ENCODE assay signal across 10 mouse cellular contexts in genomic region chr12:111916514-111917217, GRCm38 (mm10). TPM values are rescaled to one million over a fixed set of nuclear protein-coding genes. Genes with fewer than 3 reads are reported as not detected.
DNase-seq lines count a peak whose midpoint lies in the region; ATAC-seq and TF ChIP-seq lines count a peak whose summit lies in the region.
"Had no signal": no experiment of that assay in that cellular context is flagged by ENCODE, and none has a peak within 500 bp of the region (broad histone marks: within the 10 kb centered on the region; RNA-seq: fewer than 3 reads in every experiment).

No protein-coding gene starts in this region.

- H3K4me3 ChIP-seq in hindbrain, postnatal 0 days (ENCODE audit: low read length): no peak overlapping the region
- H3K4me3 ChIP-seq in hindbrain, embryonic 10.5 days: no peak overlapping the region
- no peak overlapping the region for H3K4me3 ChIP-seq in brown adipose tissue, adult 24 weeks (ENCODE audit: insufficient read depth, low read depth, low read length)
- H3K4me3 ChIP-seq in heart, embryonic 15.5 days: no peak overlapping the region
- H3K4me3 ChIP-seq in limb, embryonic 10.5 days: no peak overlapping the region

- no peaks in the 10 kb centered on the region for H3K27me3 ChIP-seq in hindbrain, postnatal 0 days (ENCODE audit: insufficient read depth, low read length)
- H3K27me3 ChIP-seq in hindbrain, embryonic 10.5 days (ENCODE audit: insufficient read depth, poor library complexity, severe bottlenecking): 0 out of 2 replicates have a peak, but pooled peaks cover 6% of the 10 kb centered on the region
- no peaks in the 10 kb centered on the region for H3K27me3 ChIP-seq in heart, embryonic 15.5 days
- H3K27me3 ChIP-seq in limb, embryonic 10.5 days (ENCODE audit: low read depth, poor library complexity, severe bottlenecking): no peaks in the 10 kb centered on the region

- ATAC-seq in hindbrain, postnatal 0 days: 0 out of 2 replicates have a peak, but pooled peaks have one; percentile 2
- peak; percentile 54 for ATAC-seq in heart, embryonic 15.5 days (replicated peaks; ENCODE audit: insufficient number of reproducible peaks, insufficient read depth, low FRiP score, low read depth)

- no peak overlapping the region for H3K4me2 ChIP-seq in hindbrain, postnatal 0 days (ENCODE audit: low read depth, low read length)
- 0 out of 2 replicates have a peak overlapping the region, but pooled peaks have one; percentile 9 for H3K4me2 ChIP-seq in heart, embryonic 15.5 days

- DNase-seq in hindbrain, postnatal 0 days (ENCODE audit: low spot score): peak; percentile 25
- DNase-seq in hindbrain, embryonic 10.5 days (ENCODE audit: low spot score): no peak
- DNase-seq in limb, embryonic 10.5 days (ENCODE audit: low spot score): no peak
- no peak for DNase-seq in adipocyte (ENCODE audit: low spot score)
- DNase-seq in right cerebral cortex, adult 2 months (ENCODE audit: low spot score in 2 of 2): no peak
- no peak for DNase-seq in gastrocnemius, postnatal 10 days
- DNase-seq: adrenal gland, postnatal 36 days; lung, postnatal 14 days had no signal

- no peaks in the 10 kb centered on the region for H3K36me3 ChIP-seq in hindbrain, postnatal 0 days (ENCODE audit: insufficient read depth, low read length)
- H3K36me3 ChIP-seq in hindbrain, embryonic 10.5 days: no peaks in the 10 kb centered on the region
- H3K36me3 ChIP-seq in heart, embryonic 15.5 days: no peaks in the 10 kb centered on the region
- no peaks in the 10 kb centered on the region for H3K36me3 ChIP-seq in limb, embryonic 10.5 days

- 42% methylated on average over 12 of the region's 12 CpGs for WGBS in hindbrain, postnatal 0 days
- WGBS in hindbrain, embryonic 10.5 days: 57% methylated on average over 12 of the region's 12 CpGs
- WGBS in heart, embryonic 15.5 days: 43% methylated on average over 12 of the region's 12 CpGs
- 72% methylated on average over 12 of the region's 12 CpGs for WGBS in limb, embryonic 10.5 days

- H3K4me1 ChIP-seq in hindbrain, postnatal 0 days (ENCODE audit: insufficient read depth, low read length): no peaks in the 10 kb centered on the region
- H3K4me1 ChIP-seq in hindbrain, embryonic 10.5 days (replicated peaks): peaks cover 19% of the 10 kb centered on the region
- H3K4me1 ChIP-seq in brown adipose tissue, adult 24 weeks (ENCODE audit: control insufficient read depth, insufficient read depth, insufficient read length, low read length): peaks cover 7% of the 10 kb centered on the region
- peaks cover 29% of the 10 kb centered on the region for H3K4me1 ChIP-seq in heart, embryonic 15.5 days (replicated peaks)
- peaks cover 25% of the 10 kb centered on the region for H3K4me1 ChIP-seq in limb, embryonic 10.5 days

- no peaks in the 10 kb centered on the region for H3K9me3 ChIP-seq in hindbrain, postnatal 0 days (ENCODE audit: low read length)
- no peaks in the 10 kb centered on the region for H3K9me3 ChIP-seq in hindbrain, embryonic 10.5 days
- H3K9me3 ChIP-seq in heart, embryonic 15.5 days (replicated peaks): no peaks in the 10 kb centered on the region
- H3K9me3 ChIP-seq in limb, embryonic 10.5 days (replicated peaks): no peaks in the 10 kb centered on the region

- TF ChIP-seq CTCF in hindbrain, postnatal 0 days (IDR thresholded peaks at IDR 0.05; ENCODE audit: low read depth): no peak

- no peak overlapping the region for H3K9ac ChIP-seq in hindbrain, postnatal 0 days (replicated peaks; ENCODE audit: low read length)
- H3K9ac ChIP-seq in heart, embryonic 15.5 days: peak overlapping the region; percentile 7; the same call in 1 of the 2 replicates

- no peak overlapping the region; the same call in 1 of the 2 replicates for H3K27ac ChIP-seq in hindbrain, postnatal 0 days
- H3K27ac ChIP-seq in hindbrain, embryonic 10.5 days: no peak overlapping the region
- peak overlapping the region; percentile 47 for H3K27ac ChIP-seq in brown adipose tissue, adult 24 weeks (replicated peaks; ENCODE audit: low read depth, low read length)
- H3K27ac ChIP-seq in heart, embryonic 15.5 days: peak overlapping the region; percentile 79
- peak overlapping the region; percentile 34; the same call in 1 of the 2 replicates for H3K27ac ChIP-seq in limb, embryonic 10.5 days

RNA-seq across cellular contexts. Expression of gene Ppp1r13b, which starts 8.8 kb away (rescaled TPM):
- total RNA-seq in hindbrain, postnatal 0 days (2014; rRNA removed): 54.5 and 57.4 TPM in 2 replicates
- polyA plus RNA-seq in hindbrain, postnatal 0 days (2015; fragmentation: Nextera tagmentation; extraction: Ambion mirVana): 31.6 and 36.5 TPM in 2 replicates
- 4.5 and 6.2 TPM in 2 replicates for polyA plus RNA-seq in hindbrain, embryonic 10.5 days (2016; fragmentation: Nextera tagmentation; extraction: Ambion mirVana)
- polyA plus RNA-seq in brown adipose tissue, adult 24 weeks (2012; ENCODE audit: insufficient read depth, insufficient read length, missing spikeins): 4.5 and 5.9 TPM in 2 replicates
- 11.1 and 15.3 TPM in 2 replicates for polyA plus RNA-seq in heart, embryonic 15.5 days (2015; fragmentation: Nextera tagmentation; extraction: Ambion mirVana)
- 4.8 and 6.0 TPM in 2 replicates for polyA plus RNA-seq in limb, embryonic 10.5 days (2016; fragmentation: Nextera tagmentation; extraction: Ambion mirVana)
- total RNA-seq in gastrocnemius, postnatal 10 days (2021): 10 to 100 TPM in 1 of 2 experiments, 1 to 10 TPM in 1; 9.5 to 13.4 TPM

RNA-seq across cellular contexts. Expression of gene Atp5mpl, which starts 50.1 kb away (rescaled TPM):
- 225 and 251 TPM in 2 replicates for total RNA-seq in hindbrain, postnatal 0 days (2014; rRNA removed)
- polyA plus RNA-seq in hindbrain, postnatal 0 days (2015; fragmentation: Nextera tagmentation; extraction: Ambion mirVana): 1,023 and 1,032 TPM in 2 replicates
- polyA plus RNA-seq in hindbrain, embryonic 10.5 days (2016; fragmentation: Nextera tagmentation; extraction: Ambion mirVana): 593 and 677 TPM in 2 replicates
- polyA plus RNA-seq in brown adipose tissue, adult 24 weeks (2012; ENCODE audit: insufficient read depth, insufficient read length, missing spikeins): 2,071 and 2,182 TPM in 2 replicates
- polyA plus RNA-seq in heart, embryonic 15.5 days (2015; fragmentation: Nextera tagmentation; extraction: Ambion mirVana): 1,223 and 1,834 TPM in 2 replicates
- polyA plus RNA-seq in limb, embryonic 10.5 days (2016; fragmentation: Nextera tagmentation; extraction: Ambion mirVana): 608 and 623 TPM in 2 replicates
- total RNA-seq in gastrocnemius, postnatal 10 days (2021): 100 to 1,000 TPM; 846 to 916 TPM

RNA-seq across cellular contexts. Expression of gene Tdrd9, which starts 54.7 kb away (rescaled TPM):
- total RNA-seq in hindbrain, postnatal 0 days (2014; rRNA removed): 0.07 and 0.68 TPM in 2 replicates
- 0.20 and 0.46 TPM in 2 replicates for polyA plus RNA-seq in hindbrain, postnatal 0 days (2015; fragmentation: Nextera tagmentation; extraction: Ambion mirVana)
- 1.0 and 1.2 TPM in 2 replicates for polyA plus RNA-seq in hindbrain, embryonic 10.5 days (2016; fragmentation: Nextera tagmentation; extraction: Ambion mirVana)
- polyA plus RNA-seq in brown adipose tissue, adult 24 weeks (2012; ENCODE audit: insufficient read depth, insufficient read length, missing spikeins): not detected in 2 replicates
- 0.10 and 0.36 TPM in 2 replicates for polyA plus RNA-seq in heart, embryonic 15.5 days (2015; fragmentation: Nextera tagmentation; extraction: Ambion mirVana)
- polyA plus RNA-seq in limb, embryonic 10.5 days (2016; fragmentation: Nextera tagmentation; extraction: Ambion mirVana): 0.65 and 0.69 TPM in 2 replicates
- under 1 TPM; 0.36 to 0.59 TPM for total RNA-seq in gastrocnemius, postnatal 10 days (2021)

Comparison
In these comparisons a context has a peak if more than half of its experiments do, and no peak if none do; other contexts are left out.
1. H3K27ac ChIP-seq: peak in brown adipose tissue, adult 24 weeks (single experiment), heart, embryonic 15.5 days (single experiment) and limb, embryonic 10.5 days (single experiment); none in hindbrain, postnatal 0 days (single experiment) and hindbrain, embryonic 10.5 days (single experiment).